Mouse (Mus musculus) embryonic stem cell, embryonic (primary cell): ENCODE measurements at regions not wholly inside any gene's neighbourhood (a gene's known extent, or its start where the extent isn't known, plus 50 kb on each side); places are given as distances from the start of the nearest gene placed in this dataset.

Experiments
- CTCF ChIA-PET, 4 experiments: fragments of 300-600 bp in 2 of 4; fragments of 350-600 bp in 2 of 4; sonication (Branson Sonifier 250); formaldehyde crosslinking; loops; one replicate each; lab custom pipeline; 2022; ENCODE audit warnings: inconsistent platforms in 2 of 4; lab: Charles Lee
- POLR2A ChIA-PET, 4 experiments: fragments of 300-600 bp in 2 of 4; fragments of 350-600 bp in 2 of 4; sonication (Branson Sonifier 250); formaldehyde crosslinking; loops; one replicate each; lab custom pipeline; 2022; ENCODE audit warnings: antibody characterized with exemption in 4 of 4, inconsistent platforms in 1 of 4; lab: Charles Lee

- CTCF ChIA-PET = interaction anchor here in 2 of 4 experiments (0.6 kb wide), 2 partner anchors 24 to 130 kb away, joined by 3 to 4 read pairs; no protein-coding TSS in a partner anchor
- POLR2A ChIA-PET = interaction anchor here in 2 of 4 experiments (0.6 to 1.8 kb wide), 2 partner anchors 14 to 244 kb away, joined by 8 to 9 read pairs; no protein-coding TSS in a partner anchor
These were observed 128.6 kb upstream of the Ncam1 start for GRCm38 (mm10) chr9:49927281-49927680.

- CTCF ChIA-PET = no interaction called here
- POLR2A ChIA-PET = interaction anchor here in 2 of 4 experiments (0.6 to 0.9 kb wide), 2 partner anchors 226 to 1387 kb away, joined by 3 read pairs; no protein-coding TSS in a partner anchor
These were observed 127.1 kb upstream of the Ncam1 start for GRCm38 (mm10) chr9:49925796-49926195.

GRCm38 (mm10) chr9:49923981-49924501 is 125.3 kb upstream of the Ncam1 start:
- CTCF ChIA-PET = interaction anchor here in 1 of 4 experiments (1.0 kb wide), 1 partner anchor 11 kb away, joined by 3 read pairs; no protein-coding TSS in a partner anchor

DNA sequence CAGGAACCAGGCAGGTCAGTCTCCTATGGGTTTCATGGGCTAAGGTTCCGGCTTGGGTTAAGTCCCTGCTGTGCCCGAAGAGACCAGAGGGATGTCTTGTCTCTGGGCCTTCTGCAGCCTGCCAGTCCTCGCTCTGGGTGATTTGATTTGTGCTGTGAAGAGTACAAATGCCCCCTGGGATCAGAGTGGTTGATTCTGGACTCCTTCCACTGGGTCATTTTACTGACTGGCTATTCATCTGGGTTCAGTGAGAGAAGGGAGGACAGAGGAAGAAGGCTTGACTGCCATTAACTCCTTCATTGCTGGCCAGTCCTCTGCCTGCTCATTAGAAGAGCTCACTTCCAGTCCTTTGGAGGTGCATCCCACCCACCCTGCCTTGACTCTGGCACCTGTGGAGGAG is 124.0 kb upstream of the Ncam1 start:
- CTCF ChIA-PET = interaction anchor here in 2 of 4 experiments (0.6 to 0.8 kb wide), 2 partner anchors 10 to 389 kb away, joined by 3 read pairs; no protein-coding TSS in a partner anchor

More at GRCm38 (mm10) chr9:49923981-49924501, 125.3 kb upstream of the Ncam1 start:
- POLR2A ChIA-PET = interaction anchor here in 1 of 4 experiments (1.1 kb wide), 1 partner anchor 11 kb away, joined by 3 read pairs; no protein-coding TSS in a partner anchor

DNA sequence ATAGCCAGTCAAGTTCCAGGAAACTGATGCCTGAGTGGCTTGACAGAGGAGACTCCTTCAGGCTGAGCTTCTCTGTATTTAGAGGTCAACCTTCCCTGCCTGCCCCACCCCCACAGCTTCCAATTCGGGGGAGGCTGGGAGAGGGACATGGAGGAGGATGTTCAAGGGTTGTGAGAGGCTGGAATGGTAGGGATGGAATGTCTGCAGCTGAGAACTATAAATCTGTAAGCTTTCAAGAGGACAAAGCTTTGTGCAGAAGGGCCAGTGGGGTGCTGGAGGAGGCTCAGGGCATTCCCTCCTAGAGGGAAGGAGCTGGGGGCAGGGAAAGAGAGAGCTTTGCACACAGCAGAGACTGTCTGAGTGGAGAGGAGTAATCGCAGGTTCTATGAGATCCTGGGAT is 123.4 kb upstream of the Ncam1 start:
- POLR2A ChIA-PET = interaction anchor here in 1 of 4 experiments (0.5 to 1.6 kb wide), 3 partner anchors 10 to 393 kb away, joined by 3 to 4 read pairs (median 3); no protein-coding TSS in a partner anchor
- CTCF ChIA-PET = interaction anchor here in 2 of 4 experiments (0.6 to 0.8 kb wide), 2 partner anchors 10 to 104 kb away, joined by 3 to 6 read pairs; no protein-coding TSS in a partner anchor

More for the DNA sequence above, 124.0 kb upstream of the Ncam1 start:
- POLR2A ChIA-PET = interaction anchor here in 1 of 4 experiments (1.1 to 1.6 kb wide), 3 partner anchors 10 to 25 kb away, joined by 3 to 4 read pairs (median 3); no protein-coding TSS in a partner anchor

- ChIA-PET CTCF (no interaction called here), POLR2A (interaction anchor here in 1 of 4 experiments (1.6 kb wide), 1 partner anchor 23 kb away, joined by 4 read pairs; no protein-coding TSS in a partner anchor)
These were observed 122.6 kb upstream of the Ncam1 start for GRCm38 (mm10) chr9:49921306-49921705.

- CTCF ChIA-PET = interaction anchor here in 1 of 4 experiments (0.6 kb wide), 1 partner anchor 353 kb away, joined by 6 read pairs; no protein-coding TSS in a partner anchor
These were observed 116.5 kb upstream of the Ncam1 start for GRCm38 (mm10) chr9:49915046-49915719.

DNA sequence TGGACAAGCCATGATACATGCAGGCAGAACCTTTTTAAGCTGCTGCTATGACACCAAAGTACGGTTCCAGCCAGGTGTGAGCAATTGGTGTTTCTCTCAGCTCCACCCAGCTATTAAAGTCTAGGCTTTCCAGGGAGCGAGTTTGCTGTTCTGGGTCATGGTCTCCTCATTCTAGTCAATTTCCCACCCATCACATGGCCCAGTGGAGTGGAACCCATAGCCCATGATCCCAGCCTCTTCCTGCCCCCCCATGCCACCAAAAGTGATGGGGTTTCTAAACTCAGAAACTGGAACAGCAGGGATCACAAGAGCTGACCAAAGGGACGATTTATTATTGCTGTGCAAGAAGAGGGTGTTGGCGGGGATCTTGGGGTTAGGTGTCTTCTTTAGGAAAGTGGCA is 115.0 kb upstream of the Ncam1 start:
- CTCF ChIA-PET = no interaction called here
- POLR2A ChIA-PET = interaction anchor here in 1 of 4 experiments (1.1 to 2.2 kb wide), 2 partner anchors 10 to 15 kb away, joined by 3 to 8 read pairs; no protein-coding TSS in a partner anchor

More at GRCm38 (mm10) chr9:49915046-49915719, 116.5 kb upstream of the Ncam1 start:
- POLR2A ChIA-PET = no interaction called here

DNA sequence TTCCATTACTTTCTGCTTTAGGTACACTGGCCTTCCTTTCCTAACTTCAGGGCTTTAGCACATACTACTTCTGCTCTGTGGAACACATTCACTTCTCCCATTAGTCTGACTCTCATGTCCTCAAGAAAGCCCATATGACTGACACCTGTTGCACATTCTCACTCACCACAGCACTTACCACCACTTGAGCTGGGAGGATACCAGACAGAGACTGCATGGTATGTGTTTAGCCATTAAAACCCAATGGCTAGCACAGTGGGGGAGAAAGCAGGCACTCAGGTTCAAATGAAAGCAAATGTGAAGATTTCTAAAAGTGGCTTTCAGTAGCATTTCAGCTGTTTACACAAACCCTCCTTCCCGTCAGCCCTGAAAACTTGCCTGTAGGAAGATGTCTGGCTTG is 113.6 kb upstream of the Ncam1 start:
- POLR2A ChIA-PET = interaction anchor here in 1 of 4 experiments (0.8 to 2.2 kb wide), 5 partner anchors 10 to 36 kb away, joined by 3 to 8 read pairs (median 4); no protein-coding TSS in a partner anchor

DNA sequence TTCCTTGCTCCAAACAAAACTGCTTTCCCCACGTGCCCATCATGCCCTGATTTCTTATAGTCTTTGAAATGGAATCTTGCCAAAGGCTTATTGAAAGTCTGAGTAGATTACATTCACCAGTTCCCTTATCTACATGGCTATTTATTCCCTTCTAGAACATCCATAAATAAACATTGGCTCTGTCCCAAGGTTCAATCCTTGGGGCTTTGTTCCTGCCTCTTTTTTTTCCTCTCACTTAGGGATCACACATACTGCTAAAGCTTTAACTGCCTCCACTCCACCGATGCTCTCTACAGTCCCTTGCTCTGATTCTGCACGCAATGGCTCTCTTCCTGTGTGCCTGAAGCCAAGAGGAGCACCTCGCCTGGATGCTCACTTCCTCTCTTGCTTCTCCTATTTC is 107.6 kb upstream of the Ncam1 start:
- CTCF ChIA-PET = no interaction called here

More for the DNA sequence above, 113.6 kb upstream of the Ncam1 start:
- CTCF ChIA-PET = interaction anchor here (0.6 to 1.2 kb wide), 6 partner anchors 10 to 382 kb away, joined by 3 to 6 read pairs (median 3); no protein-coding TSS in a partner anchor

GRCm38 (mm10) chr9:49905703-49906102 is 107.0 kb upstream of the Ncam1 start:
- ChIA-PET POLR2A (no interaction called here), CTCF (no interaction called here)

More for the DNA sequence above, 107.6 kb upstream of the Ncam1 start:
- POLR2A ChIA-PET = no interaction called here

DNA sequence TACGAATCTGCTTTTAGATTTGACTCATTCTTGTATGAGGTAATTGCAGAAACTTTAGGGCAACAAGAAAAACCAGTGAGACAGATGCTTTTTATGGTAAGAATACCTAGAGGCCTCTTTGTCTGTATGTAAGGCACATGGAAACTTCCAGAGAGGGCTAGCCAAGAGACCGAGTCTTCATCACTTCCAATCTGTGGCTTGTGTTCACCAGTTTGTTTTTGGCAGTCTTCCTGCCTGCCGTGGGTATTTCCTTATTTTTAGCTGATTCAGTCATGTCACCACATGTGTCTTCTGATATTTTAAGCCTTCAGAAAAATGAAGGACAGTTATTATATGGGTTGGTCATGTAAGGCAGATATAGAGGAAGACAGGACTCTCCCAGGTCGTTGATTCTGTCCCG is 100.2 kb upstream of the Ncam1 start:
- ChIA-PET POLR2A (no interaction called here), CTCF (no interaction called here)

- ChIA-PET CTCF (no interaction called here), POLR2A (no interaction called here)
These were observed 86.0 kb upstream of the Ncam1 start for GRCm38 (mm10) chr9:49884516-49885343.

DNA sequence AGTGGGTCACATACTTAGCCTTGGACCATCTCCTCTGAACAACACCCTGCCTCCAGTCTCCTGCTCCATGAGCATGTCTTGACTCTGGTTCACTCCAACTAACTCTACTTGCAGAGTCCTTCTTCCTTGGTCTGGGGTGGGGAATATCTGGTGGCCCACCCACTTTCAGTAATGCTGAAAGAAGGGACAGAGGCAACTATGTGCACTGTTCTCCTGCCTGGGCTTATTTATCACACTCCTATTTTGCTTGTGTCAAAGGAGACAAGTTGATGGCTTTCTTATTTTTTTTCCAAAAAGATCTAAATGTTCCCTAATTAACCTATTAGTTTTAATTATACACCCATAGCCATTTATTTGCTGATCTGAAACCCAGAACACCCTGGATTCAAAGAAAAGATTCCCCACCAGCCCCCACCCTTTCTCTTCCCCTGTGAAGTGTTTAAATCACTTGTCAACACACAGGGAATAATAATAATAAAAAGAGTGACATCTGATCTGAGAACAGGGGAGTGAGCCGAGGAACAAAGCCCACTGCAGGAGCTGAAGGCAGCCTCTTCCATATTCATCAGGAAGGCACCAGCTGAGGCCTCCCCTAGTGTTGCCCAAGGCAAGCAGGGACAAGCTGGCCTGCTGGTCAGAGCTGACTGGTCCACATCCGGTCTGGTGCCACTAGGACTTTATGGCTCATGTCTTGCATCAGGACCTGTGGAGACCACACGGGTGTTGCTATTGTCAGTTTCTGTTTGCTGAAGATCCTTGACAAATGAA is 80.8 kb upstream of the Ncam1 start:
- ChIA-PET CTCF (no interaction called here), POLR2A (interaction anchor here in 2 of 4 experiments (1.0 to 1.3 kb wide), 4 partner anchors 7 to 151 kb away, joined by 3 to 4 read pairs (median 4); partner anchors contain the start of gene Ncam1 (in 1 of the 2))

GRCm38 (mm10) chr9:49874881-49875280 is 76.2 kb upstream of the Ncam1 start:
- ChIA-PET CTCF (no interaction called here), POLR2A (interaction anchor here in 1 of 4 experiments (2.6 kb wide), 1 partner anchor 9 kb away, joined by 10 read pairs; no protein-coding TSS in a partner anchor)

DNA sequence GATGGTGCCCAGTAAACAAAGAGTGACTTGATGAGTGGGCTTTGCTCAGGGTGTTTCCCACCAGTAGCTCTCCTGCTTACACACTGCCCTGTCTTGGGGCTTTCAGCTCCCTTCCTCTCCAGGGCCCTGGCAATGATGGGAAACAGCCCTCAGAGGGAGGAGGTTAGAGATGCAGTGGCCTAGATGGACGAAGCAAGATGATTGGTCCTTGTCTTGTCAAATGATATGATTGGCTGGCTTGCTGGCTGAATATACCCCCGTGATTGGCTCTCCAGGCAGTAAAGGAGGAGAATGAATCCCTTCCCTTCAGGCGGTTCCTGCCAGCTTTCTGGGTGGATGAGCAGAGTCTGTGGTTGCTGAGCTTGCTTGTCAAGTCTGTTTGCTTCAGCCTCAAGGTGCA is 74.8 kb upstream of the Ncam1 start:
- ChIA-PET CTCF (no interaction called here), POLR2A (interaction anchor here in 2 of 4 experiments (0.6 to 2.6 kb wide), 7 partner anchors 8 to 212 kb away, joined by 3 to 10 read pairs (median 3); no protein-coding TSS in a partner anchor)

DNA sequence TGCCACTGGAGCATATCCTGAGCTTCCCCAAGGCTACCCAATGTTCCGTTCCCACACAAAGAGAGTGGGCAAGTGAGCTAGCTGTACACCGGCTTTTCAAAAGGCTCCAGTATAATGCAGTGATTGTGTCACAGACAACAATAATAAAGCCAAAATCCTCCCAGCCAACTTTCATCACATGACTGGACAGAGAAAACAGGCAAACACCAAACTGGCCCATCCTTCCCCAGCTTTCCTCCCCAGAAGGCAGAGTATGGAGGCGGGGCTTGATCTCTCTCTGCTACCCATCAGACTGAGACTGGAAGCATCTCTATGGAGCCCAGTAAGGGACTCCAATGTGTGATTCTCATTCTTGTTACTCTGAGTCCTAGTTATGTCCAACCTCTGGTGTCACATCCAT is 52.8 kb upstream of the Ncam1 start:
- ChIA-PET CTCF (no interaction called here), POLR2A (no interaction called here)
